Mouse (Mus musculus) cerebellum, postnatal 4 days (tissue): ENCODE data around the gene Srp54a.
"Not testable (repeated sequence)": the region's sequence is repeated elsewhere in the genome, so short reads cannot be mapped to it uniquely, and the experiment has no call there.

ENCODE experiments used
- DNase-seq, 2 experiments: peaks; one replicate each; pipeline ENCODE4 v3.0.0; 2022; ENCODE audit warnings: low spot score in 2 of 2, mixed read lengths in 1 of 2

Srp54a gene

DNA sequence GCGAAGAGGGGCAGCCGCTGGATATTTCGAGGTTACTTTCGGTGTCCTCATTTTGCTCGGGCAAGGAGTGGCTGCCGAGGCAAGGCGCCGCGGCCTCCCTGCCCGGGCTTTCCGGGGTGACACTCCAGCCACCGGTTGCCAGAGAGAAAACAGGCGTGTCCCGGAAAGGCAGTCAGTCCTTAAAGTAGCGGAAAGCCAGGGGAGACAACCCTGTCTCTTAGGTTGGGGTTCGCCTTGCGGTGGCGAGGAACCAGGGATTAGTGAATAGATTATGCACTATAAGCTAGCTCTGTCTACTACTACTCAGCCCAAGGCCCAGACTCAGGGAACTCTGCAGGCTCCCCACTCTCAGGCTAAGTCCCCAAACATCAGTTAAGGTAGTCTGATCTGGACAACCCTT, 44.7 kb downstream of the Srp54a start:
- not testable (repeated sequence) for DNase-seq

DNA sequence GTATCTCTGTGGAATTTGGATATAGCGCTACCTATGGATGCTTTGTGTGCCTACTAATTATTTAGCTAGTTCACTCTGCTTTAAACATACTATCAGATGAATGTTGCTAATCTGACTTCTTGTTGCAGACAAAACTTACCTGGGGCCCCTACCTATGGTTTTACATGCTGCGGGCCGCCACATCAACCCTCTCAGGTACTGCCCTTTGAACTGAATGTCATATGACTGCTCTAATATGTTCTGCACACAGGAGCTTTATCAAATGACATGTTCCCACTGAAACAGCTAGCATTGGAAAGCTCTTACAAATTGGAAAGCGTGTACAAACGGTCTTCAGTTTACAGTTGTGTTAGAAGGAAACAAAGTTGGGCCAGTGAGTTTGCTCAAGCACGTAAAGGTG, 55.5 kb downstream of the Srp54a start:
- not testable (repeated sequence) for DNase-seq

DNA sequence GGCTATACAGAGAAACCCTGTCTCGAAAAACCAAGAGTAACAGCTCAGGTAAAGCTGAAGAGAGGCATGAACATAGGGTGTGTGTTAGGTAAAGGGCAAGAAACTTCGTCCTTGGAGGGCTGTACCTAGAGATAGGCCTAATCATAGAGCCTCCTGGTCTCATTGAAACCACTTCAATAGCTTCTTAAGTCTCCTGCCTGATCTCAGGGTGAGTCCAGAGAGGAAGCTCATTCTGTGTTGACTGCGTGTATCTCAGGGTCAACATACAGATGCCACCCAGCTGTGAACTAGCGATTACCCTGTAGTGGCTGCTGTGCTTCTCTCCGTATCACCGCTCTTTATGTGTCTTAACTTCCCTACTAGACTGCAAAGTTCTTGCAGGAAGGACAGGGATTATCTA, 57.8 kb downstream of the Srp54a start:
- not testable (repeated sequence) for DNase-seq

GRCm38 (mm10) chr12:55154559-55155448, 74.7 kb downstream of the Srp54a start, which contains the start of gene Srp54b:
Gene Srp54b, plus strand, starts transcription at chr12:55155104.
- DNase-seq, result not testable (repeated sequence)

DNA sequence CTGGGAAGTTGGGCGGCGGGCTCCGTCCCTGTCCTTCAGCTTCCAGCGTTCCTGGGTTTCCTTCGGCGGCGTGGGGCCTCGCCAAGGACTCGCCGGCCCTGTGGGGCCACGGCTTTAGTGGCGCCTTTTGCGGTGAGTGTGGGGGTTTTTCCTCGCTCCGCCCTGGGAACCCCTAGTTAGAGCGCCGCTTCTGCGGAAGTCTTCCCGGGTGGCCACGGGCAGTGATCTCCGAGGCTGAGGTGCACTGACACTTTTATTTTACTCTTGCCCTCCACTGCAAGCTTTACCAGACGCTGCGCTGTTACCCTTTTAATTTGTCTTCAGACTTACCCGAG, 75.4 kb downstream of the Srp54a start:
- not testable (repeated sequence) for DNase-seq
